Mouse (Mus musculus) heart, adult 2 months (tissue): Measurements from ENCODE around the gene Tbc1d1. TPM values are rescaled to one million over a fixed set of nuclear protein-coding genes. Genes with fewer than 3 reads are reported as not detected.
A peak's percentile ranks its signal among the peaks of the same experiment; 100 is the strongest.

Source experiments
- DNase-seq, 2 experiments: peaks; one replicate each; pipeline ENCODE4 v3.0.0; 2021
- H3K27ac ChIP-seq: fragments of 200-600 bp; 2 replicates; pipeline ENCODE4 v1.8.1; 2022
- H3K27me3 ChIP-seq: fragments of 200-500 bp; 2 replicates; pipeline ENCODE4 v1.6.1; 2012; ENCODE audit warnings: mild to moderate bottlenecking, low read length, inconsistent platforms, mixed read lengths; ENCODE audit not compliant: control insufficient read depth, insufficient read depth
- H3K36me3 ChIP-seq: fragments of 200-500 bp; 2 replicates; pipeline ENCODE4 v1.6.1; 2012; ENCODE audit warnings: low read length, inconsistent platforms; ENCODE audit not compliant: control insufficient read depth, insufficient read depth
- H3K4me1 ChIP-seq: fragments of 200-500 bp; 2 replicates; pipeline ENCODE4 v1.6.1; 2011; ENCODE audit warnings: low read length; ENCODE audit not compliant: control insufficient read depth, insufficient read depth
- H3K4me3 ChIP-seq: fragments of 200-600 bp; 2 replicates; pipeline ENCODE4 v1.8.1; 2022
- H3K79me2 ChIP-seq: fragments of 200-500 bp; replicated peaks from 2 replicates; pipeline ENCODE4 v1.6.1; 2012; ENCODE audit warnings: mild to moderate bottlenecking, inconsistent platforms, low read length, moderate library complexity, mixed read lengths; ENCODE audit not compliant: control insufficient read depth, insufficient read depth
- H3K9ac ChIP-seq: fragments of 200-500 bp; 2 replicates; pipeline ENCODE4 v1.6.1; 2012; ENCODE audit warnings: low read depth, mild to moderate bottlenecking, control low read depth, inconsistent platforms, low read length, mixed read lengths
- CTCF ChIP-seq: fragments of 200-600 bp; IDR thresholded peaks from 2 replicates; pipeline ENCODE4 v1.8.1; 2022; ENCODE audit warnings: antibody characterized with exemption, mild to moderate bottlenecking, moderate library complexity
- EP300 ChIP-seq: fragments of 200-500 bp; IDR thresholded peaks from 2 replicates; pipeline ENCODE4 v1.6.1; 2011; ENCODE audit warnings: low read depth, low read length, control low read depth; ENCODE audit not compliant: insufficient read depth
- POLR2A ChIP-seq: fragments of 200-500 bp; IDR thresholded peaks from 2 replicates; pipeline ENCODE4 v1.6.1; 2011; ENCODE audit warnings: mild to moderate bottlenecking, low read depth, low read length, control low read depth; ENCODE audit not compliant: insufficient read depth
- WGBS: fragments of 180-500 bp; shearing (Covaris S2); methylation state at CpG from one replicate; pipeline ENCODE4 v1.1.7; 2018; 5-methylcytosine and 5-hydroxymethylcytosine counted together
- intact Hi-C: fragments of 180-260 bp; cut with DNase I; formaldehyde crosslinking; loops from one replicate; pipeline ENCODE4 v1.15.1; 2025
- polyA plus RNA-seq: library from polyadenylated mRNA; depleted of rRNA; stranded (reverse); fragments of >200 nt; gene quantifications from 2 replicates; pipeline ENCODE4 v1.2.3, GENCODE M21; 2012
- total RNA-seq, 2 experiments: library from RNA; stranded (reverse); gene quantifications; 2 replicates each; pipeline ENCODE4 v1.2.3; 2021

Tbc1d1 gene
- total and polyA plus RNA-seq, 3 experiments: 13.2 to 22.1 (median 13.6) TPM

GRCm38 (mm10) chr5:64229336-64229866 is 73.3 kb downstream of the Tbc1d1 start:
- H3K4me1 ChIP-seq: peaks cover under 1% of the 10 kb centered on the region
- no peak for TF ChIP-seq CTCF
- no peak for TF ChIP-seq EP300
- no peak for TF ChIP-seq POLR2A
- H3K4me3 ChIP-seq: peak overlapping the region; percentile 69
- 0 out of 2 replicates have a peak, but pooled peaks cover 1% of the 10 kb centered on the region for H3K79me2 ChIP-seq
- H3K27ac ChIP-seq: peak overlapping the region; percentile 61
- intact Hi-C loops: no loop called here
- DNase-seq: peak in 1 of 2 experiments; percentile 16
- H3K27me3 ChIP-seq: no peaks in the 10 kb centered on the region
- no peaks in the 10 kb centered on the region for H3K36me3 ChIP-seq
- 57% methylated on average over 12 of the region's 12 CpGs for WGBS
- no peak overlapping the region for H3K9ac ChIP-seq

GRCm38 (mm10) chr5:64230061-64230466 is 74.0 kb downstream of the Tbc1d1 start:
- peak overlapping the region; percentile 69 for H3K4me3 ChIP-seq
- WGBS: 2% methylated on average over 23 of the region's 48 CpGs
- intact Hi-C loops: no loop called here
- peak; percentile 90 to 94 for DNase-seq
- H3K36me3 ChIP-seq: no peaks in the 10 kb centered on the region
- 0 out of 2 replicates have a peak, but pooled peaks cover 1% of the 10 kb centered on the region for H3K79me2 ChIP-seq
- peak overlapping the region; percentile 74 for H3K9ac ChIP-seq
- peaks cover 2% of the 10 kb centered on the region for H3K4me1 ChIP-seq
- H3K27me3 ChIP-seq: no peaks in the 10 kb centered on the region
- peak; percentile 15; the same call in 1 of the 2 replicates for TF ChIP-seq CTCF
- no peak for TF ChIP-seq EP300
- TF ChIP-seq POLR2A: no peak
- peak overlapping the region; percentile 70 for H3K27ac ChIP-seq

- DNase-seq: peak; percentile 24 to 49
- 2% methylated on average over 31 of the region's 33 CpGs for WGBS
- intact Hi-C loops: no loop called here
These were observed 74.5 kb downstream of the Tbc1d1 start for GRCm38 (mm10) chr5:64230507-64231041.

DNA sequence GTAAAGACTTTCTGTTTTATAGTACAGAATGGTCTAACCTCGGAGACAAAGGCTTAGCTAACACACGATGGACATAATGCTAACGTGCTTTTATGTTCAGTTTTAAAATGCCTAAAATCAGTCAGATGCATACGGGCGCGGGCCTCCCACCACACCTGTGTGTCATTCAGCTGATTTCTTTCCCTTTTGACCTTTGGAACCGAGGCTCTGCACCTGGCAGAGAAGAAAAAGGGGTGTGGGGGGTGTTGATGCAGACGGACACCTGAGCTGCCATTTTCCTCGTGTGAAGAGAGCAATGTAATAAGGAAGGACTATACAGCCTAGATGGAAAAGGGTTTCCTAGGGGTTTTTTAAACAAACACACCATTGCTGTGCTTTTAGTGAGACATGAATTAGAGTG is 76.8 kb downstream of the Tbc1d1 start:
- no peak overlapping the region for H3K4me3 ChIP-seq
- peaks cover 9% of the 10 kb centered on the region for H3K4me1 ChIP-seq
- intact Hi-C loops: no loop called here

More at GRCm38 (mm10) chr5:64230507-64231041, 74.5 kb downstream of the Tbc1d1 start:
- Histone ChIP-seq H3K79me2 (0 out of 2 replicates have a peak, but pooled peaks cover 3% of the 10 kb centered on the region), H3K4me3 (peak overlapping the region; percentile 69), H3K27me3 (no peaks in the 10 kb centered on the region), H3K4me1 (peaks cover 2% of the 10 kb centered on the region), H3K9ac (peak overlapping the region; percentile 74), H3K36me3 (no peaks in the 10 kb centered on the region), H3K27ac (peak overlapping the region; percentile 70)
- no peak for TF ChIP-seq EP300
- no peak for TF ChIP-seq POLR2A
- TF ChIP-seq CTCF: peak; percentile 13; the same call in 1 of the 2 replicates

DNA sequence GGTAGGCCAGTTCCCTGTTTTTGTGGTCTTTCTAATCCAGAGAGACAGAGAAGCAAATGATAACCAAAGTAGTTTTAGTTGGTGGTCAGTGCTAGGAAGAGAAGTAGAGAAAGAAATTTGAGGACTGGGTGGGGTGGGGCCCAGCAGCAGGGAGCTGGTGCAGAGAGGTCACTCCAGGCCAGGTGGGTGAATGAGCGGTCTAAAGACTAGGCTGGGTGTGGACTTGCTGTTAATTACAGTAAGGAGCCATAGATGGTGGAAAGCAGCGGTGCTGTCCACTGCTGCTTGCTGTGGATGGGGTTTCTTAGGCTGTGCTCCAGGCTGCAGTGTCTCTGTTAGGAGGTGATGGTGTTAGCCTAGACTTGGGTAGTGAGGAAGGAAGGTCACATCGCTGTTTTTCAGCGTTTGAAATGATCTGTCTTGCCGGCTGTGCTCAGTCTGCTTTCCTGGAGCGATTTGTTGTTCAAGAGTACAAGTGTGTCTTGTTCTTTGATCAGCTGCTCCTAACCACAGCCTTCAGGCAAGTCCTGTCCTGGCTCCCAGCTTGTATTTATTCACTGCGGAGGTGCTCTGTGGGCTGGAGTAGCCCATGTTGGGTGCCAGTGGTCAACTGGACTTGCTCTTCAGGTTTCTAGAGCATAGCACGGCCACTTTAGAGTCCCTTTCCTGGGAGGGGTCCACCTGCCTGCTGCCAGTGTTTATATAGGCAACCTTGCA is 78.3 kb downstream of the Tbc1d1 start:
- DNase-seq: peak in 1 of 2 experiments; percentile 14
- peaks cover 9% of the 10 kb centered on the region for H3K4me1 ChIP-seq
- no peak overlapping the region for H3K9ac ChIP-seq
- TF ChIP-seq EP300 (no peak), POLR2A (no peak), CTCF (no peak)
- intact Hi-C loops: no loop called here
- 0 out of 2 replicates have a peak, but pooled peaks cover 3% of the 10 kb centered on the region for H3K79me2 ChIP-seq
- H3K27ac ChIP-seq: no peak overlapping the region
- no peaks in the 10 kb centered on the region; the same call in 1 of the 2 replicates for H3K36me3 ChIP-seq
- 63% methylated on average over 8 of the region's 8 CpGs for WGBS
- no peak overlapping the region for H3K4me3 ChIP-seq
- H3K27me3 ChIP-seq: no peaks in the 10 kb centered on the region

More for the DNA sequence above, 76.8 kb downstream of the Tbc1d1 start:
- 0 out of 2 replicates have a peak, but pooled peaks cover 3% of the 10 kb centered on the region for H3K79me2 ChIP-seq
- H3K36me3 ChIP-seq: no peaks in the 10 kb centered on the region; the same call in 1 of the 2 replicates
- no peak overlapping the region for H3K9ac ChIP-seq
- H3K27me3 ChIP-seq: no peaks in the 10 kb centered on the region
- peak in 1 of 2 experiments; percentile 10 for DNase-seq
- 89% methylated on average over 9 of the region's 9 CpGs for WGBS
- TF ChIP-seq POLR2A (no peak), CTCF (no peak), EP300 (no peak)
- H3K27ac ChIP-seq: no peak overlapping the region
